Mouse (Mus musculus): ENCODE data around the gene Tead1. TPM values are rescaled to one million over a fixed set of nuclear protein-coding genes. Genes with fewer than 3 reads are reported as not detected.
"Not testable (repeated sequence)": the region's sequence is repeated elsewhere in the genome, so short reads cannot be mapped to it uniquely, and the experiment has no call there.

Tead1 gene
- polyA plus RNA-seq, 1 experiment, result 4.4 TPM

DNA sequence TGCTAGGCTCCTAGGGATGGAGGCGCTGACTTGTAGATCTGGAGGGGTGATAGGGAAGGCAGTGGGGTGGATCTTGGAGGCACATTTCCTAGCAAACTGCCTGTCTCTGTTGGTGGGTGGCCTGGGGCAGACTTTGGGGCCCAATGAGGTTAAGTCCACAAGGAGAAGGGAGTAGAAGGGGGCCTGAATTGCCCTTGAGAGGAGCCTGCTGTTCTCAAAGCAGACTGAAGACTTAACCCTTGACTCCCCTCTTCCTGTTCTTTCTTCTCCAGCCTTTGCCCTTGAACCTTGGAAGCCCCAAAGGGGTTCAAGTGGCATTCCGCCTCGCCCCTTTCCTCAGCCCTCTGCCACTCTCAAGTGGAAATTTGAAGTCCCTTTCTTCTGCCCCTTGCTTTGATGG is 244.6 kb downstream of the Tead1 start:
- H3K4me3 ChIP-seq (ENCODE audit: control insufficient read depth, insufficient read depth, low read length), result no peak overlapping the region
- no peak overlapping the region for H3K27ac ChIP-seq (ENCODE audit: control insufficient read depth, insufficient read depth, low read length)
- WGBS, result 90% methylated on average over 3 of the region's 3 CpGs
- no peaks in the 10 kb centered on the region for H3K36me3 ChIP-seq (ENCODE audit: control insufficient read depth, insufficient read depth, low read length)
- no peaks in the 10 kb centered on the region for H3K27me3 ChIP-seq (ENCODE audit: control insufficient read depth, insufficient read depth, low read length)
- no peak for TF ChIP-seq CTCF (IDR thresholded peaks at IDR 0.05; ENCODE audit: borderline replicate concordance, control insufficient read depth, extremely low read depth, insufficient read depth, low read length, poor library complexity)
- no peak for DNase-seq
- H3K4me1 ChIP-seq (replicated peaks; ENCODE audit: control insufficient read depth, insufficient read depth, low read length), result no peaks in the 10 kb centered on the region

DNA sequence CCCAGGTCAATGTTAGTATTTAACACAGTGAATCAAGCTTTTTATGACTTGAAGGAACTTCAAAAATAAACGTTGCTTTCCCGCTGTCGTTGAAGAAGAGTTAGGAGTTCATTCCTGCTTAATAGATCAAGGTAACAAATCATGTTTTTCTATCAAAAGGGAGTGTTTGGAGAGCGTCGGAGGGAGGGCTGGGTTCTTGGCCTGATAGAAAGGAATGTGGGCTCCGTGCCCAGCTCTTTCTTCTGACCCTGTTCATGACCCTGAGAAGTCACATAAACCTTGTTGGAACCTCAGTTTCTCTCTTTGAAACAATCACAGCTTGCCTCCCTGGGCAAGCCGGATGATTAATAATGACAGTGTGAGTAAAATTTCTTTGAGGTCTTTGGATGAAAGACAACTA is 251.6 kb downstream of the Tead1 start:
- no peak for TF ChIP-seq POLR2A (IDR thresholded peaks at IDR 0.05; ENCODE audit: control insufficient read depth, extremely low read depth, insufficient read depth, low read length, poor library complexity)
- TF ChIP-seq CTCF (IDR thresholded peaks at IDR 0.05; ENCODE audit: borderline replicate concordance, control insufficient read depth, extremely low read depth, insufficient read depth, low read length, poor library complexity), result no peak
- no peaks in the 10 kb centered on the region; the same call in 1 of the 2 replicates for H3K27me3 ChIP-seq (ENCODE audit: control insufficient read depth, insufficient read depth, low read length)
- no peaks in the 10 kb centered on the region for H3K36me3 ChIP-seq (ENCODE audit: control insufficient read depth, insufficient read depth, low read length)
- H3K27ac ChIP-seq (ENCODE audit: control insufficient read depth, insufficient read depth, low read length), result no peak overlapping the region
- H3K4me3 ChIP-seq (ENCODE audit: control insufficient read depth, insufficient read depth, low read length), result no peak overlapping the region
- WGBS, result 64% methylated on average over 7 of the region's 7 CpGs
- no peaks in the 10 kb centered on the region for H3K4me1 ChIP-seq (replicated peaks; ENCODE audit: control insufficient read depth, insufficient read depth, low read length)
- no peak for DNase-seq

DNA sequence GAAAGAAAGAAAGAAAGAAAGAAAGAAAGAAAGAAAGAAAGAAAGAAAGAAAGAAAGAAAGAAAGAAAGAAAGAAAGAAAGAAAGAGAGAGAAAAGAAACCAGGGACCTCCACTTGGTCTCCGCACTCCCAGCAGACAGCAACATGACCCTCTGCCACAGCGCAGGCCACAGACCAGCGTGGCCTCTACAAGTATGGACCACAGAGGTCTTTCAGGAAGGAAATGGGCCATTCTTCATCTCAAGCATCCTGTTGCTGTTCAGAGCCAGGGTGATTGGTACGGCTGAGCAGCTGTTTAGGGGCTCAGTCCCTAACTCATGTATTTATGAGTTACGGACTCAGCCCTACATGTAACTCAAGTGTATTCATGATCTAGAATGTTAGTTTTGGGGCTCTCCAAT is 256.8 kb downstream of the Tead1 start:
- H3K4me1 ChIP-seq (replicated peaks; ENCODE audit: control insufficient read depth, insufficient read depth, low read length); H3K36me3 ChIP-seq (ENCODE audit: control insufficient read depth, insufficient read depth, low read length); DNase-seq; H3K4me3 ChIP-seq (ENCODE audit: control insufficient read depth, insufficient read depth, low read length); H3K27me3 ChIP-seq (ENCODE audit: control insufficient read depth, insufficient read depth, low read length); H3K27ac ChIP-seq (ENCODE audit: control insufficient read depth, insufficient read depth, low read length): not testable (repeated sequence)
- 14% methylated on average over 5 of the region's 5 CpGs for WGBS

DNA sequence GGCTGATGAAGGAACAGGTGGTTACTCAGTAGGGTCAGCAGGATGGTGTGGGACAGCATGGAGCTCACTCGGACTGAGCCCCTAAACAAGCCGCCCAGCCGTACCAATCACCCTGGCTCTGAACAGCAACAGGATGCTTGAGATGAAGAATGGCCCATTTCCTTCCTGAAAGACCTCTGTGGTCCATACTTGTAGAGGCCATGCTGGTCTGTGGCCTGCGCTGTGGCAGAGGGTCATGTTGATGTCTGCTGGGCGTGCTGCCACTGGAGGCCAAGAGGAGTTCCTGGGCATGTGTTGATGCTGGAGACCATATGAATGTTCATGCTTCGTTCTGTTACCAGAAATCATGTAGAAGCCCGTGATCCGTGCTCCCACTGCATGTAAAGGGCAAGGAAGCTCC is 258.0 kb downstream of the Tead1 start:
- Histone ChIP-seq H3K27ac (ENCODE audit: control insufficient read depth, insufficient read depth, low read length) (no peak overlapping the region), H3K4me3 (ENCODE audit: control insufficient read depth, insufficient read depth, low read length) (no peak overlapping the region), H3K36me3 (ENCODE audit: control insufficient read depth, insufficient read depth, low read length) (no peaks in the 10 kb centered on the region), H3K4me1 (replicated peaks; ENCODE audit: control insufficient read depth, insufficient read depth, low read length) (no peaks in the 10 kb centered on the region), H3K27me3 (ENCODE audit: control insufficient read depth, insufficient read depth, low read length) (no peaks in the 10 kb centered on the region)
- TF ChIP-seq CTCF (IDR thresholded peaks at IDR 0.05; ENCODE audit: borderline replicate concordance, control insufficient read depth, extremely low read depth, insufficient read depth, low read length, poor library complexity) (no peak), POLR2A (IDR thresholded peaks at IDR 0.05; ENCODE audit: control insufficient read depth, extremely low read depth, insufficient read depth, low read length, poor library complexity) (no peak)
- no peak for DNase-seq
- 24% methylated on average over 8 of the region's 8 CpGs for WGBS

DNA sequence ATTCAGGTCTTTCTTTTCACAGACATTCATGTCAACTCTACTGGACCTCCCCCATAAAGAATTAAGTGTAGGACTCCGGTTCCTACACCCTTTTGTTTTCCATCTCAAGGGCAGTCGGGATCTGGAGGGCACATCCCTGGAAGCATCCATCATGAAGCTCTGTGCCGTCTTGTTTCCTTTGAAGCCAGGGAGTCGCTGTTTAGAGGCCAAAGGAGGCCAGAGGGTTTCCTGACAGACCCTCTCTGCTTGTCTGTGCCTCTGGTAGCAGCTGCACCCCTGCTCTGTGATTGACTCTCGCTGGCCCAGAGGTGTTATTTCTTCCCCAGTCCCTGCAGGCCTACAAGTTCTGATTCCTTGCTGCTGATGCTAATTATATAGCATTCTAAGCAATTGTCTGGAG is 259.8 kb downstream of the Tead1 start:
- H3K4me1 ChIP-seq (replicated peaks; ENCODE audit: control insufficient read depth, insufficient read depth, low read length), result no peaks in the 10 kb centered on the region
- DNase-seq, result no peak
- TF ChIP-seq CTCF (IDR thresholded peaks at IDR 0.05; ENCODE audit: borderline replicate concordance, control insufficient read depth, extremely low read depth, insufficient read depth, low read length, poor library complexity), result no peak
- no peak for TF ChIP-seq POLR2A (IDR thresholded peaks at IDR 0.05; ENCODE audit: control insufficient read depth, extremely low read depth, insufficient read depth, low read length, poor library complexity)
- H3K27ac ChIP-seq (ENCODE audit: control insufficient read depth, insufficient read depth, low read length), result no peak overlapping the region
- no peaks in the 10 kb centered on the region for H3K36me3 ChIP-seq (ENCODE audit: control insufficient read depth, insufficient read depth, low read length)
- H3K27me3 ChIP-seq (ENCODE audit: control insufficient read depth, insufficient read depth, low read length), result no peaks in the 10 kb centered on the region
- H3K4me3 ChIP-seq (ENCODE audit: control insufficient read depth, insufficient read depth, low read length), result no peak overlapping the region
- WGBS, result 49% methylated on average over 5 of the region's 5 CpGs

GRCm38 (mm10) chr7:112942567-112942966 is 263.4 kb downstream of the Tead1 start:
- H3K4me3 ChIP-seq (ENCODE audit: control insufficient read depth, insufficient read depth, low read length), result no peak overlapping the region
- no peaks in the 10 kb centered on the region for H3K27me3 ChIP-seq (ENCODE audit: control insufficient read depth, insufficient read depth, low read length)
- no peak for DNase-seq
- H3K27ac ChIP-seq (ENCODE audit: control insufficient read depth, insufficient read depth, low read length), result no peak overlapping the region
- no peaks in the 10 kb centered on the region for H3K36me3 ChIP-seq (ENCODE audit: control insufficient read depth, insufficient read depth, low read length)
- TF ChIP-seq CTCF (IDR thresholded peaks at IDR 0.05; ENCODE audit: borderline replicate concordance, control insufficient read depth, extremely low read depth, insufficient read depth, low read length, poor library complexity), result no peak
- 79% methylated on average over 5 of the region's 5 CpGs for WGBS
- no peaks in the 10 kb centered on the region for H3K4me1 ChIP-seq (replicated peaks; ENCODE audit: control insufficient read depth, insufficient read depth, low read length)

DNA sequence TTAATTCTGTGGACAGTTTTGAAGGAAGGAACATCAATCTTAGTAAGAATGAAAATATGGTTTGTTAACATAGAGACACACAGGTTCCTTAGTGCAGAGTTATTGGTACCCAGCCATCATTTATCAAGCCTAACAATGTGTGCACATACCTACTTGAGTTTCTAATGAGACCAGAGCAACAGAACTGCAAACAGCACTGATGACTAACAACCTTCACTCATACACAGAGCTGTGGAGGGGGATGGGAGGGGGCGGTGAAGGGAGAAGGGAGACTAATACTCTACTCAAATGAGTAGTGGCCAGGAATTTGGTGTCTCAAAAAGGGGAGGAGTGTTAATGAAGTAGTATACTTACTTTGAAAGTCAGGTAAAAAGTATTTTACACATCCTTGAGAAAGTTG is 263.9 kb downstream of the Tead1 start:
- Histone ChIP-seq H3K4me3 (ENCODE audit: control insufficient read depth, insufficient read depth, low read length) (no peak overlapping the region), H3K4me1 (replicated peaks; ENCODE audit: control insufficient read depth, insufficient read depth, low read length) (no peaks in the 10 kb centered on the region), H3K27me3 (ENCODE audit: control insufficient read depth, insufficient read depth, low read length) (no peaks in the 10 kb centered on the region), H3K36me3 (ENCODE audit: control insufficient read depth, insufficient read depth, low read length) (no peaks in the 10 kb centered on the region), H3K27ac (ENCODE audit: control insufficient read depth, insufficient read depth, low read length) (no peak overlapping the region)
- DNase-seq, result no peak
- TF ChIP-seq CTCF (IDR thresholded peaks at IDR 0.05; ENCODE audit: borderline replicate concordance, control insufficient read depth, extremely low read depth, insufficient read depth, low read length, poor library complexity), result no peak
- no peak for TF ChIP-seq POLR2A (IDR thresholded peaks at IDR 0.05; ENCODE audit: control insufficient read depth, extremely low read depth, insufficient read depth, low read length, poor library complexity)
- 84% methylated on average over 1 of the region's 1 CpGs for WGBS
